Mouse (Mus musculus) cortical plate, adult 2 months (tissue): ENCODE data around the gene Lamtor3. TPM values are rescaled to one million over a fixed set of nuclear protein-coding genes. Genes with fewer than 3 reads are reported as not detected.

ENCODE experiments used
- H3K27ac ChIP-seq: fragments of 200-500 bp; 2 replicates; pipeline ENCODE4 v1.5.1; 2012; ENCODE audit warnings: low read length, control low read depth, inconsistent platforms; ENCODE audit not compliant: insufficient read depth
- H3K4me1 ChIP-seq: fragments of 200-500 bp; 2 replicates; pipeline ENCODE4 v1.6.1; 2011; ENCODE audit warnings: low read length; ENCODE audit not compliant: control insufficient read depth, insufficient read depth
- H3K4me3 ChIP-seq: fragments of 200-500 bp; 2 replicates; pipeline ENCODE4 v1.5.1; 2011; ENCODE audit warnings: mild to moderate bottlenecking, low read length, control low read depth; ENCODE audit not compliant: insufficient read depth
- CTCF ChIP-seq: fragments of 200-500 bp; IDR thresholded peaks from 2 replicates; pipeline ENCODE4 v1.5.1; 2011; ENCODE audit warnings: mild to moderate bottlenecking, control low read depth, low read length; ENCODE audit not compliant: insufficient read depth; ENCODE audit errors: extremely low read depth
- POLR2A ChIP-seq: fragments of 200-500 bp; IDR thresholded peaks from 2 replicates; pipeline ENCODE4 v1.6.1; 2011; ENCODE audit warnings: mild to moderate bottlenecking, low read length, control low read depth; ENCODE audit not compliant: insufficient read depth; ENCODE audit errors: extremely low read depth
- polyA plus RNA-seq: library from polyadenylated mRNA; depleted of rRNA; stranded (reverse); fragments of >200 nt; gene quantifications from 2 replicates; pipeline ENCODE4 v1.2.3, GENCODE M21; 2012

Gene Lamtor3
- polyA plus RNA-seq, 1 experiment, result 80.3 TPM

DNA sequence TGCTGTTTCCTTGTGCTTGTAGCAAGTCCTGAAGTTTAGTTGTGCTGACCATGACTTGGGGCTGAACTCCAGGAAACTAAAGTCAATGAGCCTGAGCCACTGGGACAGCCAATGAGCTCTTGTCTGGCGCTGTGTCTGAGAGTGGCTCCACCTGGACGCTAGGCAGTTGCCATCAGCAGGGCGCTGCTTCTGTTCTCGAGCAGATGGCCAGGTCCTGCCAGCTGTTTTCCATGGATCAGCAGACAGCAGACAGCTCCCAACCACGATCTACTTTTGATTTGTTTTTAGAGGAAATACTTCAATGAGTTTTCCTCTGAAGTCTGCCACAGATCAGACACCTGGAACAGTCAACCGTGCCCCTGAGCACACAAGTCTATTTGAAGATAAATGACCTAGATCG, 14.4 kb downstream of the Lamtor3 start:
- no peaks in the 10 kb centered on the region for H3K4me1 ChIP-seq

DNA sequence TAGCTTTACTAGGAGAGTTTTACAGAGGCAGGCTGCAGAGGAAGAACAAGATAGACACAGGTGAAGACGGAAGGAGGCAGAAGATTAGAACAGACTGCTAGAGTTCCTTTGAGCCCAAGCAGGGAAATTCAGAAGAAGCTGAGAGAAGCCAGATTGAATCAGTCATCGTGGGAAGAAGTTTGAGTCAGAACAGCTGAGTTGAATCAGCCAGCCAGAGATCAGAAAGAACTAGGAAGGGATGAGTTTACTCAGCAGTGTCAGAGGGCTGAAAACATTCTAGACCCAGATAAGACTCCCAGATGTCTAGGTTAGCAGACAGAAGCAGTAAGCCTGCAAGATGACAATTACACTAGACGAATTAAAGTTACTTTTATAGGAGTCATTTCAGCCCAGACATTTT, 15.7 kb downstream of the Lamtor3 start:
- H3K4me3 ChIP-seq, result no peak overlapping the region

More for the DNA sequence above, 14.4 kb downstream of the Lamtor3 start:
- Histone ChIP-seq H3K27ac (no peak overlapping the region), H3K4me3 (no peak overlapping the region)
- TF ChIP-seq CTCF (no peak), POLR2A (no peak)

DNA sequence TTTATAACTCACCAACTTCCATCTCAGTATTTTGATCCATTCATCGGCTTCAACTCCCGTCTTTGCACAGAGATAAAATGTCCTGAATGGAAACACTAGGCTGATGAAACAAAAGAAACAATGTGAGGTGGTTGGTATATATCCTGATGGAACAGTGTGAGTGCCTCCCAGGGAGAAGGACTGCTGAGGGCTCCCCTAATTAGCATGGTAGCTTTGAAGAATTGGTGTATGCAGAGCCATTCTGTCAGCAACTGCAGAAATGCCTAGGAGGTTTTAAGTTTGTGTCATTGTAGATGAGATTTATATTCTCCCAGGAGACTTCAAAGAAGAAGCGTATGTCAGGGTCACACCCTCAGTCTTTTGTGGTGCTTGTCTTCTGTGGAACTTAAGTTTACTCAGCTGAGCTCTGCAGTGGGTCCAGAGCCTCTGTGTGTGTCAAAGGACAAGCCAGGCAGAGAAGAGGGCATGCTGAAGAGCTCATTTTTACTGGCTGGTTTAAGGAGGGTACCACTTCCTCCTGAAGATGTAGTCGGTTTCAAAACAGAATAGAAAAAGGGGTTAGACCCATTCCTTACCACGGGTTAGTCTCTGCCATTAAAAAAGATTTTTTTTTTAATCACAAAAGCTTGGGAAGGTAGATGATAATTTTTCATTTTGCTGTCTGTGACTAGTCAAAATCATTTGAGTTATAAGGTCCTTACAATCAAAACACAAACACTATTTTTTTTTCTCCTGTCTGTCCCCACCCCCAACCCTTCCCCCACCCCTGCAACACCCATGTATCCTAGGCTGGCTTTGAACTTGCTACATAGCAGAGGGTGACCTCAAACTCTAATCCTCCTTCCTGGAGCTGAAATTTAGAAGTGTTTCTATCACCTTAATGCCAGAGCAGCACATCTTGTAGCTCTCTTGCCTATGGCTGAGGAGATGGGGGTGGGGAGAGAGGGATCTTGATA, 17.5 kb downstream of the Lamtor3 start:
- Histone ChIP-seq H3K27ac (no peak overlapping the region), H3K4me1 (no peaks in the 10 kb centered on the region), H3K4me3 (no peak overlapping the region)
- TF ChIP-seq CTCF (no peak), POLR2A (no peak)

More for the DNA sequence above, 15.7 kb downstream of the Lamtor3 start:
- H3K4me1 ChIP-seq, result no peaks in the 10 kb centered on the region
- TF ChIP-seq POLR2A, result no peak
- TF ChIP-seq CTCF, result no peak
- no peak overlapping the region for H3K27ac ChIP-seq

DNA sequence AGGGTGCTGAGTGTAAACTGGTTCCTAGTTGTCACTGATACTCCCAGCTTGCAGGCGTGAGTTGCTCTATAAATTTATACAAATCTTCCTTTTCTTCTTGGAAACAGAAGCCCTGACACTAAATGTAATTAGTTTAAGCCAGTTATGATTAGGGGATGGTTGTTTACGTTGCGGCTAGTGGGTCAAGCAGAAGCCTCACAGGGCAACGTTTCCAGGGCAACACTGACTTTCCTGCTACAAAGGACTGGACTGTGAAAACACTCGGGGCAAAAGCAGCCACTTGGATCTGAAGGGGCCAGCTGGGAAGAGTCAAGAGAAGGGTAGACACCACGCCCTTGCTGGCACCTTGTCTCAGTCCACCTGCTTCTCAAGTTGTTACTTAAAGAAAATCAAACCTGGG, 18.2 kb downstream of the Lamtor3 start:
- no peak overlapping the region for H3K27ac ChIP-seq
- no peak overlapping the region for H3K4me3 ChIP-seq
- H3K4me1 ChIP-seq, result no peaks in the 10 kb centered on the region
- TF ChIP-seq POLR2A, result no peak
- TF ChIP-seq CTCF, result no peak

DNA sequence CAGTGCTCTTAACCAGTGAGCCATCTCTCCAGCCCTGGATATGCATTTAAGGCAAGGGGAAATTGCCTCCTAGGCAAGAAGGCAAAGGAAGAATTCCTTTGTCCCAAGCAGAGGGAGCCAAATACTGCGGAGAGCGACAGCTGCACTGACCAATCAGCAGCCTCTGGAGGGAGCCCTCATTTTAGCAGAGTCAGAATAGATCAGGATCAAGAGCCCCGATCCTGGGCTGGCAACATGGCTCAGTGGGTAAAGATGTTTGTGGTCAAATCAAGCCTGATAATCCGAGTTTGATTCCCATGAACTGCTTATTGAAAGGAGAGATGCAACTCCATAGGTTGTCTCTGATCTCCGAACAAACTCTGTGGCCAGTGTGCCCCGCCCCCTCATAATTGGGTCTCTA, 20.3 kb downstream of the Lamtor3 start:
- no peak overlapping the region for H3K27ac ChIP-seq
- no peaks in the 10 kb centered on the region for H3K4me1 ChIP-seq
- TF ChIP-seq CTCF (peak; percentile 41; the same call in 1 of the 2 replicates), POLR2A (no peak)
- no peak overlapping the region for H3K4me3 ChIP-seq

DNA sequence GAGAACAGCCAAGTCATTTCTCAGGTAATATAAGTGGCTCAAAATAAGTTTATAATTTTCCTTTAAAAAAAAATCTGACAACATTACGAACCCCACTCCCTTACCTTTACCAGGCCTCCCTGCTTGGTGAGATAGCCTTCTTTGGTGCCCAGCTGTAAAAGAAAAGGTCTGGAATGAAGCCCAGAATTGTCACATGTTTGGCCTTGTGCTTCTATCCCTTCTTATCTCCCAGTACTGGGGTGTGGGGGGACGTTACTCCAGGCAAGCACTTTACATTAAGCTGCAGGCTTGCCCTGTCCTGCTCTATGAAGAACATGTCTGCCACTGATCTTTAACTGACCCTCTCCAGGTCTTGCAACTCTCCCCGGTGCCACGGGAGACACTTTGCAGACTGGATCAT, 22.5 kb downstream of the Lamtor3 start:
- TF ChIP-seq POLR2A (no peak), CTCF (no peak)
- H3K27ac ChIP-seq, result no peak overlapping the region
- no peaks in the 10 kb centered on the region for H3K4me1 ChIP-seq
- no peak overlapping the region for H3K4me3 ChIP-seq

DNA sequence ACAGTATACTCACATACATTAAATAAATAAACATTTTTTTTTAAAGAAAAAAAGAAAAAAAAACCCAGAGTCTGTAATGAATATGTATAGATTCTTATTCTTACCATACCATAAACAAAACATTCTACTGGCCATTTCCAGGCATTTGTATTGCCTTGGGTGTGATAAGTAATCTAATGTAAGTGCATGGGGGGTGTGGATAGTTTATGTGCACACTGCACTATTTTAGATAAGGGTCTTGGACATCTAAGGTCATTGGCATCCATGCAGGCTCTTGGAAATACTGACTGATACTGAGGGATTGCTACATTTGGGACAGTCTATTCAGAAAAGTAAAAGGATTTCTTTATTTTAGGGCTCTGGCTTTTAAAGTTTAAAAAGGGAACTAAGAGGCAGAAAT, 23.2 kb downstream of the Lamtor3 start:
- Histone ChIP-seq H3K4me3 (no peak overlapping the region), H3K27ac (no peak overlapping the region), H3K4me1 (no peaks in the 10 kb centered on the region)
- TF ChIP-seq POLR2A (no peak), CTCF (no peak)

DNA sequence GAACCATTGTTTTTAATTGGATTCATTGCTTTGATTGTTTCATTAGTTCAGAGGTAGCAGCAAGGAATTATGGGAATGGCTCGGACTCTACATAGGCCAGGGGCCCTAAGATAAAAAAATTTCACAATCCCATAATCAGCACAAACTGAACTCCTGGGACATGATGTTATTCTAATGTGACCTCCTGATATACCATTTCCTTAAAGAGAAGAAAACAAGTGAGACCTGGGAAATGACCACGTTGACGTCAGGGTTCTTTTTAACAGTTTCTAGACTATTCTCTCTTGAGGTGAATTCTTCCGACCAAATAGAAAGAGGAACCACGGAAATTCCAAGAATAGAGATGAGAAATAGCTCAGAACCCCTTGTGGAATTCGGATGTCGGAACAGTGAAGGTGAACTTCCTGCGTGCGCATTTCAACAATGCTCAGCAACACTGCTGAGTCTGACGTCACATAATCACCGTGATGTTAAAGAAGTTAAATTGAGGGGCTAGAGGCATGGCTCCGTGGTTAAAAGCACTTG, 23.9 kb downstream of the Lamtor3 start:
- no peak for TF ChIP-seq POLR2A
- TF ChIP-seq CTCF, result no peak
- Histone ChIP-seq H3K27ac (no peak overlapping the region), H3K4me3 (no peak overlapping the region), H3K4me1 (no peaks in the 10 kb centered on the region)

DNA sequence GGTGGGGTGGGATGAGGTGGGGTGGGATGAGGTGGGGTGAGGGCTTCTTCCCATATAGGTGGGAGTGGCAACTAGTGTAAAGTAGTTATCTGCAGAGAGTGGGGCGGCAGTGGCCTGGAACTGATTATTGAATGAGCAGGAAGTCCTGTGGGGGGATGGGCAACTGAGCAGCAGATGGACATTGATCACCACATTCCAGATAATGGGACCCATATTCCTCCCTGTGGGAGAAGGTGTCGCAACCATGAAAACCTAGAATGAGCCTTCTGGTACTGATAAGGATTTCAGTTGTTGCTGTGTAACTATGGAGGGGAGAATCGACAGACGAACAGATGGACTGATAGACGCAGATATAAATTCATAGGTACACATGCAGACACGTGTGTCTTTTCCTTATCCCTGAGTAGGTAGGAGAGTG, 25.4 kb downstream of the Lamtor3 start:
- Histone ChIP-seq H3K4me3 (no peak overlapping the region), H3K4me1 (no peaks in the 10 kb centered on the region), H3K27ac (no peak overlapping the region)
- TF ChIP-seq POLR2A, result no peak
- TF ChIP-seq CTCF, result no peak

DNA sequence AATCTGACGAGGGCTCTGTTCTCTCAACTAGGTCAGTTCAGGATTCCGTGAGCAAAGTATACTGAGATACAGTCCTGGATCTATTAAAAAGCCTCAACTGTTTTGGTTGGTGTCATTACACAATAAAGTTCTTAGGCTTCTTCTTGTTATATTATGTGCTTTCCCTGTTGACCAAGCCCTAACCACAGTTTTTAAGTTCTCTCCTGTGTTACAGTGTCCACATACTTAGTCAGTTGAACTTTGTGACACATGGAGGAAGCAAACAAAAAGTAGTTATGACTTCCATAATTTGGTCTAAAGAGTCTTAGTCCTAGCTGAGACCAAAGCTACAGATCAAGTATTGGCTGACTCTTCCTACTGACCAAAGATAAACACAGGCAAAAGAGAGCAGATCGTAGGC, 28.5 kb downstream of the Lamtor3 start:
- no peak overlapping the region for H3K4me3 ChIP-seq
- TF ChIP-seq POLR2A (no peak), CTCF (no peak)
- no peaks in the 10 kb centered on the region for H3K4me1 ChIP-seq
- H3K27ac ChIP-seq, result no peak overlapping the region; the same call in 1 of the 2 replicates
